Mouse (Mus musculus): Measurements from ENCODE around the gene Nudt21. TPM values are rescaled to one million over a fixed set of nuclear protein-coding genes. Genes with fewer than 3 reads are reported as not detected.

Gene Nudt21
- polyA plus RNA-seq, 1 experiment: 10.0 TPM

GRCm38 (mm10) chr8:93998961-93999360 lies 37.9 kb downstream of the Nudt21 start:
- DNase-seq (ENCODE audit: low read depth): no peak

GRCm38 (mm10) chr8:93989739-93990138 lies 47.1 kb downstream of the Nudt21 start:
- no peak for DNase-seq (ENCODE audit: low read depth)

GRCm38 (mm10) chr8:93984731-93985130 lies 52.1 kb downstream of the Nudt21 start:
- no peak for DNase-seq (ENCODE audit: low read depth)

GRCm38 (mm10) chr8:93983827-93984226 lies 53.0 kb downstream of the Nudt21 start:
- no peak for DNase-seq (ENCODE audit: low read depth)

GRCm38 (mm10) chr8:93981679-93982215 lies 55.1 kb downstream of the Nudt21 start:
- peak; percentile 8 for DNase-seq (ENCODE audit: low read depth)

GRCm38 (mm10) chr8:93980141-93980540 lies 56.7 kb downstream of the Nudt21 start:
- DNase-seq (ENCODE audit: low read depth): no peak

GRCm38 (mm10) chr8:93976446-93977211 lies 60.2 kb downstream of the Nudt21 start:
- DNase-seq (ENCODE audit: low read depth): no peak

GRCm38 (mm10) chr8:93975358-93975757 lies 61.5 kb downstream of the Nudt21 start:
- DNase-seq (ENCODE audit: low read depth): no peak

- DNase-seq (ENCODE audit: low read depth): no peak
Measured at GRCm38 (mm10) chr8:93974602-93975186, 62.1 kb downstream of the Nudt21 start.

GRCm38 (mm10) chr8:93973831-93974375 lies 62.9 kb downstream of the Nudt21 start:
- DNase-seq (ENCODE audit: low read depth): no peak

- no peak for DNase-seq (ENCODE audit: low read depth)
Measured at GRCm38 (mm10) chr8:93972971-93973734, 63.7 kb downstream of the Nudt21 start.

- no peak for DNase-seq (ENCODE audit: low read depth)
Measured at GRCm38 (mm10) chr8:93972211-93972610, 64.6 kb downstream of the Nudt21 start.

- DNase-seq (ENCODE audit: low read depth): no peak
Measured at GRCm38 (mm10) chr8:93971451-93971850, 65.4 kb downstream of the Nudt21 start.

GRCm38 (mm10) chr8:93969626-93970340 lies 67.0 kb downstream of the Nudt21 start:
- DNase-seq (ENCODE audit: low read depth): no peak

- no peak for DNase-seq (ENCODE audit: low read depth)
Measured at GRCm38 (mm10) chr8:93968293-93968692, 68.5 kb downstream of the Nudt21 start.

Other genes starting within 250 kb of the Nudt21 start
- gene Gnao1, start 227.1 kb downstream of the Nudt21 start, polyA plus RNA-seq (2012; rRNA removed): 10.4 and 16.0 TPM in 2 replicates
- gene Amfr, start 24.2 kb downstream of the Nudt21 start, polyA plus RNA-seq (2012; rRNA removed): 138 and 142 TPM in 2 replicates
- 9.0 and 9.4 TPM in 2 replicates for gene Ogfod1, start 167 bp upstream of the Nudt21 start, polyA plus RNA-seq (2012; rRNA removed)
- 26.9 and 28.2 TPM in 2 replicates for gene Bbs2, start 61.9 kb upstream of the Nudt21 start, polyA plus RNA-seq (2012; rRNA removed)
- not detected in 2 replicates for gene Mt4, start 100.2 kb upstream of the Nudt21 start, polyA plus RNA-seq (2012; rRNA removed)
- gene Mt3, start 115.6 kb upstream of the Nudt21 start, polyA plus RNA-seq (2012; rRNA removed): 4.9 and 22.1 TPM in 2 replicates
- 147 and 159 TPM in 2 replicates for gene Mt2, start 135.6 kb upstream of the Nudt21 start, polyA plus RNA-seq (2012; rRNA removed)
- 866 and 1,103 TPM in 2 replicates for gene Mt1, start 142.1 kb upstream of the Nudt21 start, polyA plus RNA-seq (2012; rRNA removed)
- 22.7 and 24.3 TPM in 2 replicates for gene Nup93, start 177.5 kb upstream of the Nudt21 start, polyA plus RNA-seq (2012; rRNA removed)